Mouse (Mus musculus) heart, postnatal 4 days (tissue): ENCODE results near the gene Gadd45b. TPM values are rescaled to one million over a fixed set of nuclear protein-coding genes. Genes with fewer than 3 reads are reported as not detected.

Experiments
- DNase-seq: peaks from one replicate; pipeline ENCODE4 v3.0.0; 2021
- total RNA-seq, 2 experiments: library from RNA; stranded (reverse); gene quantifications; 2 replicates each; pipeline ENCODE4 v1.2.3; 2021

The Gadd45b gene
- total RNA-seq, 2 experiments from 2014 or later: 6.4 to 9.5 TPM

- no peak for DNase-seq
Measured at GRCm38 (mm10) chr10:80956901-80957300, 27.0 kb downstream of the Gadd45b start.

- DNase-seq: no peak
Measured at GRCm38 (mm10) chr10:80957791-80958190, 27.9 kb downstream of the Gadd45b start.

- DNase-seq: no peak
Measured at GRCm38 (mm10) chr10:80958979-80959637, 29.2 kb downstream of the Gadd45b start.

DNA sequence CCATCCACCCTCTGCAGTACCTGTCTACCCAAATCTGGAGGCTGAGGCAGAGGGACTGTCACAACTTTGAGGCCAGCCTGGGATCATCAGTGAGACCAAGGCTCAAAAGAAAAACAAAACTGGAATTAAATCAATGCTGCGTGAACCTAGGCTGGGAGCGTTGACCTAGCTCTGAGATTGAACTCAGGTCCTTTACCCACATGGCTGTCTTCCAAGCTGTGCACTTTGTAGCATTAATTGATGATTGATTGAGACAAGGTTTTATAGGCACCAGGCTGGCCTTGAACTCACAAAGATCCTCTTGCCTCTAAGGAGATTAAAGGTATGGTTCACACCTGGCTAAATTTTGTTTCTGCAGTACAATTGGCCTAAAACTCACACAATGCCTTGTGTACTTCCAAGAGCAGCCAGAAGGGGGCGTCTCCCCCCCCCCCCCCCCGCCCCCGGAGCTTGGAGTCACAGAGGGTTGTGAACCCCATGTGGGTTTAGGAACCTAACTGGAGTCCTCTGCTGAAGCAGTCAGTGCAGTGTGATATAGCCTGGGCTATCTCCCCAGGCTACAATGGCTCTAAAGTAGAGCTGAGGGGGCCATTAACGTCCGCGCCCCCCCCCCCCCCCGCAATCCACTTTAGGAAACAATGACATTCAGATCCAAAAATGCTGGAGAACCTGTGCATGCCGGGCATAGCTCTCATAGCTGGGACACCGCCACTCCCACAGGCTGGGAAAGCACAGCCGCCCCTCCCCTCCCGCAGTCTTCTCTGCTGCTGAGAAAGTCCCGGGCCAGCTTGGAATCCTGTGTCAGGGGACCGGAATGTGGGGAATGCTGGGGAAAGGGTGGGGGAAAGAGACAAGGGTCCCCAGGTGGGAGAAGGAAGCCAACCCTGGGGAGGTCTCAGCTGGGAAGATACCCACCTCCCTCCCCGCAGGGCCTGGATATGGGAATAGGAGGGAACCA, 31.0 kb downstream of the Gadd45b start:
- peak; percentile 76 for DNase-seq

DNA sequence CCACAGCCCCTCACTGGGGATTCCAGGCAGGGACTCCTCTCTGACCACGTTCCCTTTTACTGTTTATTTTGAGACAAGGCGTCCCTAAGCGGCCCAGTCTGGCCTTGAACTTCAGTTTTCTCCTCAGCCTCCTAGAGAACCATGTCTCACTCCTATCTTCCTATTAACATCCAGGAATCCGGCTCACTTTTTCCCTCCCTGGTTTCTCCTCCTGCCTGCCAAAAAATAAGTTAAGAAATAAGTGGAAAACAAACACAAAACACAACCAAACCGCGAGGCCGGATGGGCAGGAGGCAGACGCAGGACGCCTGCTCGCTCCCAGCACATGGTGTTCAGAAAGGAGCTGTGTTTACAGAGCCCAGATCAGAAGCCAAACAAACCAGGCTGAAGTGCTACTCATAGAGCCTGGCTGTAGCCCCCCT, 32.2 kb downstream of the Gadd45b start:
- DNase-seq: no peak

DNA sequence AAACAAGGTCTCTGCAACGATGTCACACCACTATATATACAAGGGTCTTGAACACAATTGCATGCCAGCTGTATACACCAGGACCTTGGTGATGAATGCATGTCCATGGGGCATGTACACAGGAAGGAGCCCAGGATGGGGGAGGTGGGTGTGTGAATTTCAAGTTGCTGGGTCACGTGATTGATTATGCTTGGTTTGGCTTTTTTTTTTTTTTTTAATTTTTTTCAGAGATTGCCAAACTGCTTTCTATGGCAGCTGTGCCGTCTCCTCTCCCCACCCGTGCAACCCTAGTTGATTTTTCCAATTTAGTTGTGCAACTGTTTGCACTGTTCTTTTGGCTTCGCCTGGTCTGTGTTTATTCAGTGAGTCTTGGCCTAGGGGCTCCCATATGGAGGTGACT, 32.7 kb downstream of the Gadd45b start:
- no peak for DNase-seq

- DNase-seq: peak; percentile 69
Measured at GRCm38 (mm10) chr10:80963031-80963975, 33.4 kb downstream of the Gadd45b start.

- DNase-seq: no peak
Measured at GRCm38 (mm10) chr10:80966296-80966695, 36.4 kb downstream of the Gadd45b start.

GRCm38 (mm10) chr10:80967101-80967656, 37.3 kb downstream of the Gadd45b start:
- no peak for DNase-seq

DNA sequence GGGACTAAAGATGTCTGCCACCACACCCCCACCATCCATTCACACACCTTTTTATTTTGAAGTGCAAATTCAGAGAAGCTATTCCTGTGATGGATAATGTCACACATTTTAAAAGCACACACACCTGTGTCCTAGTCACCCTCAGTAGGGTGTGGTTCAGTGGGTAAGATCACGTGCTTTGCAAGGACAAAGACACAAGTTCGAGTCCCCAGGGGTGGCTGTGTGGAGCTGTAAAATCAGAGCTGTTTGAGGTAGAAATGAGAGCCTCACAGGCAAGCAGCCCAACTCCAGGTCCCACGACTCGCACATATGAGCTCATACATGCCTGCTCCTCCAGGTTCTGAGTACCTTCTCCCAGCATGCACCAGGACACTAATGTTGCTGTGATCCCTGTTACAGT, 38.2 kb downstream of the Gadd45b start:
- DNase-seq: no peak

- DNase-seq: no peak
Measured at GRCm38 (mm10) chr10:80969298-80969697, 39.4 kb downstream of the Gadd45b start.

DNA sequence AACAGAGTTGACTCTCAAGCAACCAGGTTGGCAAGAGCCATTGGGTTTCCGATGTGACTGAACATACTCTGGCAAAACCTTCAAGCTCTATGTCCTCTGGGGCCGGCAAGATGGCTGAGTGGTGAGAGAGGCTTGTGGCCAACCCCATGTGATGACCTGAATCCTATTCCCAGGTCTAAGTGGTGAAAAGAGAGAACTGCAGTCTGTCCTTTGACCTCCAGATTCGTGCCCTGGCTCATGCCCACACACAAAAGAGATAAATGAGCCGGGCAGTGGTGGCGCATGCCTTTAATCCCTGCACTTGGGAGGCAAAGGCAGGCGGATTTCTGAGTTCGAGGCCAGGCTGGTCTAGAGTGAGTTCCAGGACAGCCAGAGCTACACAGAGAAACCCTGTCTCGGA, 40.3 kb downstream of the Gadd45b start:
- no peak for DNase-seq

- DNase-seq: no peak
Measured at GRCm38 (mm10) chr10:80971533-80971932, 41.7 kb downstream of the Gadd45b start.

GRCm38 (mm10) chr10:80972071-80972987, 42.5 kb downstream of the Gadd45b start:
- DNase-seq: peak; percentile 78

- DNase-seq: no peak
Measured at GRCm38 (mm10) chr10:80973722-80974121, 43.8 kb downstream of the Gadd45b start.

DNA sequence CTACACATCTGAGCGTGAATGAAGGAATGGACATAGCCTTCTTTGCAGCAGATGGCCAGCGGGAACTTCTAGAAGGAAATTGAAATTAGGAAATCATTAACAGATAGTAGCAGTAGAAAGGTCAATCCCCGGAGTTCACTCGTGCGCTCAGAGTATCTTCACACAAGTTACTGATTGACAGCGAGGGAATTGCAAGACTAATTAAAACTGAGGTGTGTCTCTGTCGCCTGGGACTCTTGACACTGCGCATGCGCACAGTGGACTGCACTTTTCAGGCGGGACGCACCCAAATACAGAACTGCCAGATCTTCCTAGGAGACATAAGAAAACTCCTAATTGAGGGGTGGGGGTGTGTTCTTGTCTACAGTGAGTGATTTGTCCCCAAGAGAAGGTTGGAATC, 45.6 kb downstream of the Gadd45b start:
- no peak for DNase-seq

GRCm38 (mm10) chr10:80981564-80982112, 51.8 kb downstream of the Gadd45b start:
- DNase-seq: no peak
